Mouse (Mus musculus): ENCODE results near the gene Pla2g5. TPM values are rescaled to one million over a fixed set of nuclear protein-coding genes. Genes with fewer than 3 reads are reported as not detected.

Gene Pla2g5
- total RNA-seq (2023): 1 to 10 TPM in 1 of 2 experiments, not detected in 1; 1.6 TPM

DNA sequence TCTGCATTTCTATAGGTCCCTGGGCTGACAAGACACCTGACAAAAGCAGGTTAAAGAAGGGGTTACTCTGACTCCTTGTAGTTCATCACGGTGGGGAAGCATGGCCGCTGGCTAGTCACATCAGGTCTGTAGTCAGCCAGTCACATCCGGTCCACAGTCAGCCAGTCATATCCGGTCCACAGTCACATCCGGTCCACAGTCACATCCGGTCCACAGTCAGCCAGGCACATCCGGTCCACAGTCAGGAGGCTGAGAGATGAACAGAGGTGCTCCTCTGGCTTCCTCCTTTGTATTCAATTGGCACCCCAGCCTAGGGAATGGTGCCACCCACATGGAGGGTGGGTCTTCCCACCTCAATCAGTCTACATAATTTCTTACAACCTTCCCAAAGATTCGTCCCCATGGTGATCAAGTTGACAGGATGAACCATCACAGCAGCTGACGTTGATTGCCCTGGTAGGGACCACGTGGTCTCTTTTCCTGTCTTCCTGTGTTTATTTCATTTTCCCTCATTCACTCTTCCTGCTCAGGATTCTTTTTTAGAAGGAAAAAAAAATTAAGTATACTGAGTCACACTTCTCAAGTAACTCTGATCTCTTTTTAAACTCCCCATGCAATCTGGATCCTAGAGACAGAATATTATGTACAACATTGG is at the start of gene Pla2g5:
Pla2g5 (minus strand) TSS at position 139 of the 655 bp plus-strand sequence.

DNA sequence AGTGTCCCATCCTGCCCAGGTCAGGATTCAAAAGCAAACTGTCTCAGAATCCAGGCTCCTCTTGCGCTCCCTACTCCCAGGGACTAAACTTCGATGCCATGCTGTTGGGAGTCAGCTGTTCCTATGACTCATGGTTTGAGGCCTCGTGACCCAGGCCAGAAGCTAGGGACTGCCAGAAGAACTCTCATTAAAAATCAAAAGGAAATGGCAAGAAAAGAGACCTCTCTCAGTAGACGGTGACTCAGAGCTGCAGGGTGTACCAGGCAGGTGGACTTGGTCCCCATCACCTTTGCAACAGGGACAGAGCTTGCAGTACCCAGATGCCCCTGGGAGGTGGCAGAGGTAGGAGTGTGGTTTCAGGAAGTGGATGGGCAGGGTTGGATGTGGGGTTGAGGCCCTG is 14.4 kb upstream of the Pla2g5 start, which contains the start of gene Pla2g2e:
Pla2g2e (plus strand) TSS at position 212 of the 400 bp plus-strand sequence.

DNA sequence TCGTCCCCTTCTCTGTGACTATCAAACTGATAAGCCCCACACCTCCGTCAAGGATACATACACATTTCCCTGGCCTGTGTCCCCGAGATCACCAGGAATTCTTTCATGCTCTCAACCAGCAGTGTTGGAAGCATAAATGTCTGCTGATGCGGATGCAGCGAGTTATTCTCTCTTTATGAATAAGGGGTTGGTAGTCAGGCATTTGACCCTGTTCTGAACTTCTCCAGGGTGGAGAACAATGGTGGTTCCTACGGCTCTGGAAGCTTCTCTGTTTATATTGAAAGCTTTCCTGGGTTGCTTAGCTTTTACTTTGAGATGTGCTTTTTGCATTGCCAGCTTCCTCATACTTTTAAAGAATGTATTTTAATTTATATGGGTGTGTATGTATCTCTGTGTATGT is 10.6 kb upstream of the Pla2g5 start, which contains the start of gene Gm13030:
Gm13030 (minus strand) TSS at position 101 of the 400 bp plus-strand sequence.

DNA sequence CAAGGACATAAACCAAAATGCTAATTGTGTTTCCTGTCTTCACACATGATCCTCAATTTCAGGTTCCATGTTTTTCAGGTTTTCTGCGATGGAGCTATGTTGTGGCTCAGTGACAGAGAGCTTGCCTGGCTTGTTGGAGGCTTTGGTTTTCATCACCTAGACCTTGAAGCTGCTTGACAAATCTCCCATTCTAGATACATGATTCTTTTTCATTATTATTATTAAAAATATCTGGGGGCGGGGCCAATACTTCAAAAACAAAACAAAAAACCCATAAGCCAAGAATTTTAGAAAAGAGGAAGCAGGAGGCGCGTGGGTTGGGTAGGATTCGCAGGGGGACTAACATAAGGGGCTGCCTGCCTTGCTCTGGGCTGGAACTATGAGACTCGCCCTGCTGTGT is 87.8 kb downstream of the Pla2g5 start, which contains the start of gene Pla2g2d:
Pla2g2d (plus strand) TSS at position 301 of the 400 bp plus-strand sequence.

DNA sequence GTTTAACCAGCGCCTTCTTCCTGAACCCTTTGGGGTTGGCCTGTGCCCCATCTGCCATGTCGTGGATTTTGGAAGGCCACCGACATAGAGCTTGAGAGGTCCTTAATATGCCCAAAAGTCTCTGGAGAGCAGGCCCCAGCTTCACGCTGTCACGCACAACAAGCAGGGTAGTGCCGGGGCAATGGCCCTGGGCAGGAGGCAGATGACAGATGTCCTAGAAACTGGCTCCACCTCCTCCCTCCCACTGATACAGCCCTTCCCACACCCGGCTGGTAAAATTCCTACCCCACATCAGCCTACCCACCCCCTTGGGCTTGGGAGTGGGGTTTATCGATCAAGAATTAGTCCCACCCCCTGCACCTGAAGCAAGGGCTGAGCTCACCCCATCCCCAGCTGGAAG is 105.9 kb downstream of the Pla2g5 start, which contains the start of gene Pla2g2f:
Pla2g2f (minus strand) TSS at position 211 of the 400 bp plus-strand sequence.

Other genes starting within 250 kb of the Pla2g5 start
- not detected for gene Vwa5b1, start 227.6 kb downstream of the Pla2g5 start, total RNA-seq (2023)
- not detected for gene Pla2g2c, start 138.7 kb downstream of the Pla2g5 start, total RNA-seq (2023)
- gene Ubxn10, start 126.3 kb downstream of the Pla2g5 start, total RNA-seq (2023): not detected
- not detected for gene Pla2g2f, start 105.9 kb downstream of the Pla2g5 start, total RNA-seq (2023)
- not detected for gene Pla2g2d, start 87.7 kb downstream of the Pla2g5 start, total RNA-seq (2023)
- gene Gm13030, start 10.5 kb upstream of the Pla2g5 start, total RNA-seq (2023): not detected
- gene Pla2g2e, start 14.5 kb upstream of the Pla2g5 start, total RNA-seq (2023): not detected
- gene Otud3, start 50.5 kb upstream of the Pla2g5 start, total RNA-seq (2023): 10 to 100 TPM; 22.1 to 23.8 TPM
- gene Rnf186, start 103.6 kb upstream of the Pla2g5 start, total RNA-seq (2023): not detected
- 10 to 100 TPM; 11.5 to 13.3 TPM for gene Tmco4, start 109.4 kb upstream of the Pla2g5 start, total RNA-seq (2023)
- not detected for gene Htr6, start 212.1 kb upstream of the Pla2g5 start, total RNA-seq (2023)
- gene Nbl1, start 229.5 kb upstream of the Pla2g5 start, total RNA-seq (2023): under 1 TPM in 1 of 2 experiments, not detected in 1; 0.31 TPM